Mouse (Mus musculus) thymus, postnatal 4 days (tissue): ENCODE results near the gene Olfr837.
"Not testable (repeated sequence)": the region's sequence is repeated elsewhere in the genome, so short reads cannot be mapped to it uniquely, and the experiment has no call there.

ENCODE experiments used
- DNase-seq: peaks from one replicate; pipeline ENCODE4 v3.0.0; 2021

The Olfr837 gene

GRCm38 (mm10) chr9:19136017-19136416 is at the start of gene Olfr837:
Olfr837 (plus strand) TSS chr9:19136317.
- no peak for DNase-seq

- DNase-seq = not testable (repeated sequence)
These were observed 43.0 kb upstream of the Olfr837 start for GRCm38 (mm10) chr9:19092889-19093753.

DNA sequence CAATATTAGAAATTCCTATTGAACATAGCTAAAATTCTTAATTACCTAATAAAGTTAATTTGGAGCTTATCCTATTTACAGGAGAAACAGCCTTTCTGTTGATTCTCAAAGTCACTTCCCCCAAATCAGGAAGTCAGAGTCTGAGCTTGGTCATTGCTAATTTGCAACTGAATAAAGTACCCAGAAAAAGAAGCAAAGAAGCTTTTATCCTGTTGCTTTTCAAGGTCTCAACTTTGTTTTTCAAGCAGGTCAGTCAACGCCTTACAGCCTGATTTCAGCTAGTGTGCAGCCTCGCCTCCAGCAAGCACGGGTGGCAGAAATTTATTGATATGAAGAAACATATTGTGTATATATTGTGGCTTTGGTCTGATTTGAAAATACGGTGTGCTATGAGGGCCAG is 38.8 kb upstream of the Olfr837 start:
- DNase-seq = no peak

DNA sequence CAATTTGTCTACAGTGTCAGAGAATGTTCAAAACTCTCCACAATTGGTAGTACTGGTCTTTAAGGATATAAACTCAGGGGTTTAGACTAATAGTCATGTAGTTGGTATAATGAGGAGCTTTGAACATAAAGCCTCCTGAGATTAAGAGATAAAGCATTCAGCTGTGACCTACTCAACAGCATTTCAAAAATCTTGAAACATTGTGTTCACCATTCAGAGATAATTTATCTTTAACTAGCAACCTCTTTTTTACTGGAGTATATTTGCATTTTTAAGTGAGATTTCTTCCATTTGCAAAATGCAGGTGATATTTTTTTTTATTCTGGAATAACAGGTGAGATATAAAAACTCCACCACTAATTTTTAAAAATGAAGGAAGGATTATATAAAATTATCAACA is 16.0 kb upstream of the Olfr837 start, which contains the start of gene Olfr836:
Gene Olfr836, plus strand, starts transcription at position 301 of the 400 bp plus-strand sequence.
- no peak for DNase-seq

GRCm38 (mm10) chr9:19177212-19177611 is 41.1 kb downstream of the Olfr837 start, which contains the start of gene Olfr839-ps1:
Olfr839-ps1 (minus strand) TSS chr9:19177312.
- DNase-seq = no peak
